Mouse (Mus musculus) heart, embryonic 12.5 days (tissue): Measurements from ENCODE around the gene Noxa1. TPM values are rescaled to one million over a fixed set of nuclear protein-coding genes. Genes with fewer than 3 reads are reported as not detected.
A peak's percentile ranks its signal among the peaks of the same experiment; 100 is the strongest.

Source experiments
- ATAC-seq: fragments of 200-750 bp; cut with Nextera tagmentation; 2 replicates; pipeline ENCODE4 v1.8.0; 2017; ENCODE audit warnings: moderate TSS enrichment, moderate library complexity; ENCODE audit not compliant: insufficient number of reproducible peaks, low FRiP score
- H3K27ac ChIP-seq: fragments of 300-500 bp; sonication (generic); 2 replicates; pipeline ENCODE4 v1.5.1; 2016; ENCODE audit warnings: mild to moderate bottlenecking, moderate library complexity; ENCODE audit not compliant: poor library complexity, severe bottlenecking
- H3K27me3 ChIP-seq: fragments of 300-500 bp; sonication (generic); replicated peaks from 2 replicates; pipeline ENCODE4 v1.6.1; 2016; ENCODE audit warnings: mild to moderate bottlenecking, moderate library complexity
- H3K36me3 ChIP-seq: fragments of 300-500 bp; sonication (generic); 2 replicates; pipeline ENCODE4 v1.6.1; 2016; ENCODE audit warnings: mild to moderate bottlenecking, moderate library complexity
- H3K4me1 ChIP-seq: fragments of 300-500 bp; sonication (generic); replicated peaks from 2 replicates; pipeline ENCODE4 v1.6.1; 2016; ENCODE audit warnings: mild to moderate bottlenecking
- H3K4me2 ChIP-seq: fragments of 300-500 bp; sonication (generic); 2 replicates; pipeline ENCODE4 v1.6.1; 2016; ENCODE audit warnings: mild to moderate bottlenecking, moderate library complexity
- H3K4me3 ChIP-seq: fragments of 300-500 bp; sonication (generic); 2 replicates; pipeline ENCODE4 v1.5.1; 2016; ENCODE audit warnings: mild to moderate bottlenecking
- H3K9ac ChIP-seq: fragments of 300-500 bp; sonication (generic); 2 replicates; pipeline ENCODE4 v1.6.1; 2016; ENCODE audit warnings: mild to moderate bottlenecking, moderate library complexity
- H3K9me3 ChIP-seq: fragments of 300-500 bp; sonication (generic); replicated peaks from 2 replicates; pipeline ENCODE4 v1.6.1; 2016; ENCODE audit warnings: mild to moderate bottlenecking, moderate library complexity
- WGBS: fragments of 180-500 bp; shearing (Covaris S2); methylation state at CpG from one replicate; pipeline ENCODE4 v1.1.7; 2016; 5-methylcytosine and 5-hydroxymethylcytosine counted together
- polyA plus RNA-seq: library from polyadenylated mRNA; unstranded; fragments of >200 nt; fragmentation: Nextera tagmentation; extraction: Ambion mirVana; gene quantifications from 2 replicates; pipeline ENCODE4 v1.2.1, GENCODE M21; 2016

Gene Noxa1
- polyA plus RNA-seq, 1 experiment from 2014 or later, result 0.10 TPM

GRCm38 (mm10) chr2:25065537-25065936 is 29.4 kb downstream of the Noxa1 start:
- Histone ChIP-seq H3K4me3 (no peak overlapping the region), H3K36me3 (peaks cover 22% of the 10 kb centered on the region), H3K4me1 (no peaks in the 10 kb centered on the region), H3K9me3 (no peaks in the 10 kb centered on the region), H3K9ac (no peak overlapping the region), H3K27ac (no peak overlapping the region), H3K4me2 (no peak overlapping the region), H3K27me3 (no peaks in the 10 kb centered on the region)
- no peak for ATAC-seq

GRCm38 (mm10) chr2:25064285-25064684 is 30.7 kb downstream of the Noxa1 start:
- Histone ChIP-seq H3K9ac (no peak overlapping the region), H3K36me3 (peaks cover 35% of the 10 kb centered on the region), H3K4me3 (no peak overlapping the region), H3K9me3 (no peaks in the 10 kb centered on the region), H3K4me2 (no peak overlapping the region), H3K27me3 (no peaks in the 10 kb centered on the region), H3K27ac (no peak overlapping the region), H3K4me1 (no peaks in the 10 kb centered on the region)
- WGBS, result 76% methylated on average over 1 of the region's 1 CpGs
- no peak for ATAC-seq

GRCm38 (mm10) chr2:25063523-25063922 is 31.4 kb downstream of the Noxa1 start:
- no peak for ATAC-seq
- H3K4me2 ChIP-seq, result no peak overlapping the region
- H3K36me3 ChIP-seq, result peaks cover 41% of the 10 kb centered on the region
- H3K27me3 ChIP-seq, result no peaks in the 10 kb centered on the region
- no peaks in the 10 kb centered on the region for H3K9me3 ChIP-seq
- no peak overlapping the region for H3K27ac ChIP-seq
- no peak overlapping the region for H3K4me3 ChIP-seq
- H3K4me1 ChIP-seq, result no peaks in the 10 kb centered on the region
- H3K9ac ChIP-seq, result no peak overlapping the region
- 88% methylated on average over 5 of the region's 5 CpGs for WGBS

- Histone ChIP-seq H3K9me3 (no peaks in the 10 kb centered on the region), H3K4me3 (no peak overlapping the region), H3K36me3 (peaks cover 63% of the 10 kb centered on the region), H3K27me3 (no peaks in the 10 kb centered on the region), H3K4me1 (peaks cover 10% of the 10 kb centered on the region), H3K27ac (no peak overlapping the region), H3K9ac (no peak overlapping the region), H3K4me2 (no peak overlapping the region)
- ATAC-seq, result no peak
- WGBS, result 92% methylated on average over 7 of the region's 7 CpGs
These were observed 36.0 kb downstream of the Noxa1 start for GRCm38 (mm10) chr2:25058926-25059325.

- no peak for ATAC-seq
These were observed 39.4 kb downstream of the Noxa1 start for GRCm38 (mm10) chr2:25055409-25056155.

GRCm38 (mm10) chr2:25055068-25055405 is 39.9 kb downstream of the Noxa1 start:
- no peaks in the 10 kb centered on the region for H3K27me3 ChIP-seq
- H3K4me2 ChIP-seq, result peak overlapping the region; percentile 79
- H3K27ac ChIP-seq, result no peak overlapping the region
- no peak for ATAC-seq
- H3K4me1 ChIP-seq, result peaks cover 10% of the 10 kb centered on the region
- WGBS, result 56% methylated on average over 2 of the region's 2 CpGs
- peak overlapping the region; percentile 81 for H3K9ac ChIP-seq
- H3K36me3 ChIP-seq, result peaks cover 41% of the 10 kb centered on the region
- H3K9me3 ChIP-seq, result no peaks in the 10 kb centered on the region
- H3K4me3 ChIP-seq, result peak overlapping the region; percentile 83

More at GRCm38 (mm10) chr2:25055409-25056155, 39.4 kb downstream of the Noxa1 start:
- Histone ChIP-seq H3K4me1 (peaks cover 10% of the 10 kb centered on the region), H3K4me3 (no peak overlapping the region; the same call in 1 of the 2 replicates), H3K27me3 (no peaks in the 10 kb centered on the region), H3K9ac (peak overlapping the region; percentile 81), H3K9me3 (no peaks in the 10 kb centered on the region), H3K27ac (no peak overlapping the region), H3K4me2 (peak overlapping the region; percentile 79), H3K36me3 (peaks cover 46% of the 10 kb centered on the region)
- 88% methylated on average over 21 of the region's 21 CpGs for WGBS

GRCm38 (mm10) chr2:25054221-25055067 is 40.5 kb downstream of the Noxa1 start, which contains the start of gene Nsmf:
Gene Nsmf (plus strand): TSS chr2:25054355.
- 5% methylated on average over 47 of the region's 47 CpGs for WGBS
- no peaks in the 10 kb centered on the region for H3K9me3 ChIP-seq
- peak within 1 kb of the TSS; percentile 83 for H3K4me3 ChIP-seq
- no peaks in the 10 kb centered on the region for H3K27me3 ChIP-seq
- peak; percentile 90 for ATAC-seq
- H3K27ac ChIP-seq, result peak within 1 kb of the TSS; percentile 22; the same call in 1 of the 2 replicates
- peaks cover 35% of the 10 kb centered on the region for H3K36me3 ChIP-seq
- H3K4me1 ChIP-seq, result peaks cover 10% of the 10 kb centered on the region
- peak within 1 kb of the TSS; percentile 79 for H3K4me2 ChIP-seq
- peak within 1 kb of the TSS; percentile 81 for H3K9ac ChIP-seq

- WGBS, result 82% methylated on average over 6 of the region's 6 CpGs
- Histone ChIP-seq H3K27ac (no peak overlapping the region), H3K4me2 (no peak overlapping the region), H3K9me3 (no peaks in the 10 kb centered on the region), H3K9ac (no peak overlapping the region), H3K27me3 (no peaks in the 10 kb centered on the region), H3K4me3 (no peak overlapping the region), H3K36me3 (peaks cover 24% of the 10 kb centered on the region), H3K4me1 (peaks cover 10% of the 10 kb centered on the region)
- no peak for ATAC-seq
These were observed 41.8 kb downstream of the Noxa1 start for GRCm38 (mm10) chr2:25053101-25053500.

GRCm38 (mm10) chr2:25051450-25051849 is 43.5 kb downstream of the Noxa1 start:
- H3K27ac ChIP-seq, result no peak overlapping the region
- H3K9ac ChIP-seq, result no peak overlapping the region
- no peak for ATAC-seq
- H3K4me2 ChIP-seq, result no peak overlapping the region
- peaks cover 12% of the 10 kb centered on the region for H3K36me3 ChIP-seq
- no peaks in the 10 kb centered on the region for H3K9me3 ChIP-seq
- WGBS, result 84% methylated on average over 8 of the region's 8 CpGs
- no peaks in the 10 kb centered on the region for H3K27me3 ChIP-seq
- peaks cover 10% of the 10 kb centered on the region for H3K4me1 ChIP-seq
- H3K4me3 ChIP-seq, result no peak overlapping the region

GRCm38 (mm10) chr2:25050921-25051320 is 44.0 kb downstream of the Noxa1 start:
- Histone ChIP-seq H3K4me3 (no peak overlapping the region), H3K27ac (no peak overlapping the region), H3K9ac (no peak overlapping the region), H3K27me3 (no peaks in the 10 kb centered on the region), H3K36me3 (peaks cover 8% of the 10 kb centered on the region; the same call in 1 of the 2 replicates), H3K4me2 (no peak overlapping the region), H3K9me3 (no peaks in the 10 kb centered on the region), H3K4me1 (peaks cover 10% of the 10 kb centered on the region)
- 86% methylated on average over 7 of the region's 7 CpGs for WGBS
- ATAC-seq, result no peak

GRCm38 (mm10) chr2:25040089-25040488 is 54.9 kb downstream of the Noxa1 start:
- Histone ChIP-seq H3K4me1 (no peaks in the 10 kb centered on the region), H3K9me3 (no peaks in the 10 kb centered on the region), H3K9ac (no peak overlapping the region), H3K4me3 (no peak overlapping the region), H3K27ac (no peak overlapping the region), H3K36me3 (peaks cover 6% of the 10 kb centered on the region), H3K27me3 (no peaks in the 10 kb centered on the region), H3K4me2 (no peak overlapping the region)
- 72% methylated on average over 5 of the region's 5 CpGs for WGBS
- no peak for ATAC-seq
